Mouse (Mus musculus) midbrain, embryonic 16.5 days (tissue): ENCODE data around the gene Spi1. TPM values are rescaled to one million over a fixed set of nuclear protein-coding genes. Genes with fewer than 3 reads are reported as not detected.

Source experiments
- ATAC-seq: fragments of 200-750 bp; cut with Nextera tagmentation; 2 replicates; pipeline ENCODE4 v1.8.0; 2017; ENCODE audit warnings: moderate TSS enrichment
- H3K27ac ChIP-seq: fragments of 300-500 bp; sonication (generic); 2 replicates; pipeline ENCODE4 v1.5.1; 2014; ENCODE audit warnings: mild to moderate bottlenecking, low read length, mixed read lengths
- H3K27me3 ChIP-seq: fragments of 300-500 bp; sonication (generic); 2 replicates; pipeline ENCODE4 v1.6.1; 2014; ENCODE audit warnings: low read depth, low read length, mixed read lengths; ENCODE audit not compliant: control insufficient read depth, insufficient read depth
- H3K36me3 ChIP-seq: fragments of 300-500 bp; sonication (generic); 2 replicates; pipeline ENCODE4 v1.6.1; 2014; ENCODE audit warnings: mild to moderate bottlenecking, low read length, moderate library complexity, mixed read lengths; ENCODE audit not compliant: control insufficient read depth, insufficient read depth
- H3K4me1 ChIP-seq: fragments of 300-500 bp; sonication (generic); 2 replicates; pipeline ENCODE4 v1.6.1; 2014; ENCODE audit warnings: mild to moderate bottlenecking, low read length, mixed read lengths; ENCODE audit not compliant: control insufficient read depth, insufficient read depth
- H3K4me2 ChIP-seq: fragments of 300-500 bp; sonication (generic); 2 replicates; pipeline ENCODE4 v1.6.1; 2014; ENCODE audit warnings: mild to moderate bottlenecking, low read length, mixed read lengths
- H3K4me3 ChIP-seq: fragments of 300-500 bp; sonication (generic); 2 replicates; pipeline ENCODE4 v1.5.1; 2014; ENCODE audit warnings: low read depth, mild to moderate bottlenecking, low read length, moderate library complexity, mixed read lengths
- H3K9ac ChIP-seq: fragments of 300-500 bp; sonication (generic); 2 replicates; pipeline ENCODE4 v1.6.1; 2014; ENCODE audit warnings: low read depth, low read length, mixed read lengths
- H3K9me3 ChIP-seq: fragments of 300-500 bp; sonication (generic); replicated peaks from 2 replicates; pipeline ENCODE4 v1.6.1; 2014; ENCODE audit warnings: mild to moderate bottlenecking, low read length, mixed read lengths; ENCODE audit not compliant: control insufficient read depth, poor library complexity, severe bottlenecking
- WGBS: fragments of 180-500 bp; shearing (Covaris S2); extraction: QIAGEN DNeasy Blood & Tissue Kit; methylation state at CpG from one replicate; pipeline ENCODE4 v1.1.7; 2014; 5-methylcytosine and 5-hydroxymethylcytosine counted together
- polyA plus RNA-seq: library from polyadenylated mRNA; unstranded; fragments of >200 nt; fragmentation: Nextera tagmentation; extraction: Ambion mirVana; gene quantifications from 2 replicates; pipeline ENCODE4 v1.2.1, GENCODE M21; 2015

The Spi1 gene
- polyA plus RNA-seq, 1 experiment from 2014 or later = 2.8 TPM

DNA sequence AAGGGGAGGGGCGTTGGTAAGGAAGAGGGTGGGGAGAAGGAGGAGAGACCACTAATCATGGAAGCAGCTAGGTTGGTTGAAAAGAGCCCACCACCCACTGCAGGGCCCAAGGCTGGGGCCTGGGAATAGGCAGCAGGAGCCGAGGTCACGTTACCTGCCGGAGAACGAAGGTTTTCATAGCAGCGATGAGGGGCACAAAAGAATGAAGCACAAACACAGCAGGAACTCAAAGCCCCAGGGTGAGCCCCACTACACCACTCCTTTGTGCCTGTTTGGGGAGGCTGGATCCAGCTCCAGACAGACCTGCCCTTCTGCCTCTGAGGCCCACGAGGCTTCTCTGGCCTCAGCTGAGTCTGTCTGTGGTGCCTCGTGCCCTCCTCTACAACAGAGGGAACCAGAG lies 57.6 kb downstream of the Spi1 start:
- Histone ChIP-seq H3K4me2 (no peak overlapping the region), H3K9ac (no peak overlapping the region), H3K27me3 (no peaks in the 10 kb centered on the region), H3K9me3 (no peaks in the 10 kb centered on the region), H3K27ac (no peak overlapping the region), H3K4me1 (no peaks in the 10 kb centered on the region), H3K36me3 (peaks cover 27% of the 10 kb centered on the region), H3K4me3 (no peak overlapping the region)
- 70% methylated on average over 8 of the region's 8 CpGs for WGBS
- ATAC-seq = no peak

DNA sequence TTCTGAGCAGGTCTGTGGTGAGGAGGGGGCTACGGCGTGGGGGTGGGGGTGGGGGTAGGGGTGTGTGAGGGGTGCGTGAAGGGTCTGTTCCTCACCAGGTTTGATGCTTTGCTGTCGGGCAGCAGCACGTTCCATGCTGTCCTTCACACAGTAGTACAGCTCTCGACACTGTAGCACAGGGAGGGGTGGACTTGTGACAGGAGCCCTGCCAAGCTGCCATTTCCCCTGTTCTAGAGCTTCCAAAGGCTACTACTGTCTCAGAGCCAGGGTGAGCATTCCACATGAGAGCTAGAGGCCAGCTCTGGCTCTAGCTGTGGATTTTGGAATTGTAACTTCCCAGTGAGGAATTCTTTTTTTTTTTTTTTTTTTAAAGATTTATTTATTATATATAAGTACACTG lies 60.7 kb downstream of the Spi1 start:
- WGBS = 93% methylated on average over 6 of the region's 6 CpGs
- H3K27ac ChIP-seq = no peak overlapping the region
- no peaks in the 10 kb centered on the region for H3K9me3 ChIP-seq
- H3K36me3 ChIP-seq = peaks cover 39% of the 10 kb centered on the region
- H3K27me3 ChIP-seq = no peaks in the 10 kb centered on the region
- no peak overlapping the region for H3K4me2 ChIP-seq
- no peaks in the 10 kb centered on the region for H3K4me1 ChIP-seq
- no peak overlapping the region for H3K4me3 ChIP-seq
- ATAC-seq = no peak
- H3K9ac ChIP-seq = no peak overlapping the region

DNA sequence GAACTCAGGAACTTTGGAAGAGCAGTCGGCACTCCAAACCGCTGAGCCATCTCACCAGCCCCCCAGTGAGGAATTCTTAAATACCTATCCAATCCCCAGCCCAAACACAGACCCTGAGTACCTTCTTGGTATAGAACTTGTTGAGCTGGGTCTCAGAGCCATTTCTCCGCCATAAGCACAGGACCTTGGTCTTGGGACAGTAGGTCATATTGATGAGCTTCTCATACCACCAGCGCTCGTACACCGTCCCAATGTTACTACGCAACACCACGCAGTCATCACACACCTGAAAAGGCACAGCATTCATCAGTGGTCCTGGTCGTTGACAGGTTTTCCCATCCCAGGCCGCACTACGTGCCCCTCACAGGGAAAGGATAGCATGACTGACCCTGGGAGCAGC lies 61.2 kb downstream of the Spi1 start:
- Histone ChIP-seq H3K4me3 (no peak overlapping the region), H3K9me3 (no peaks in the 10 kb centered on the region), H3K9ac (no peak overlapping the region), H3K36me3 (peaks cover 40% of the 10 kb centered on the region), H3K4me1 (no peaks in the 10 kb centered on the region), H3K4me2 (no peak overlapping the region), H3K27me3 (no peaks in the 10 kb centered on the region), H3K27ac (no peak overlapping the region)
- WGBS = 97% methylated on average over 11 of the region's 11 CpGs
- no peak for ATAC-seq

DNA sequence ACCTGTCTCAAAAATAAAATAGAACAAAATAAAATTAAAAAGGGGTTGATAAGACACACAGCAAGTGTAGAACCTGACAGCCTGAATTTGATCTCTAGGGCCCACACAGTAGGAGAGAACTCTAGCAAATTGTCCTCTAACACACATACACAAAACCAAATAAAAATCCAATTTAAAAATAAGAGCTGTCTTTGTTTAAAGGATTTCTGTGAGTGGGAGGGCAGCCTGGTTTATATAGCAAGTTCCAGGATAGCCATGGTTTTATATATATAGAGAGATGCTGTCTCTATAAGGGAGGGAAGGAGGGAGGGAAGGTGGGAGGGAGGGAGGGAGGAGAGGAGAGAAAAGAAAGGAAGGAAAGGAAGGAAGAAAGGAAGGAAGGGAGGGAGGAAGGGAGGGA lies 65.9 kb downstream of the Spi1 start:
- Histone ChIP-seq H3K4me2 (no peak overlapping the region), H3K9me3 (no peaks in the 10 kb centered on the region), H3K4me3 (no peak overlapping the region), H3K9ac (no peak overlapping the region), H3K36me3 (peaks cover 39% of the 10 kb centered on the region), H3K4me1 (no peaks in the 10 kb centered on the region), H3K27me3 (no peaks in the 10 kb centered on the region), H3K27ac (no peak overlapping the region)
- no peak for ATAC-seq

DNA sequence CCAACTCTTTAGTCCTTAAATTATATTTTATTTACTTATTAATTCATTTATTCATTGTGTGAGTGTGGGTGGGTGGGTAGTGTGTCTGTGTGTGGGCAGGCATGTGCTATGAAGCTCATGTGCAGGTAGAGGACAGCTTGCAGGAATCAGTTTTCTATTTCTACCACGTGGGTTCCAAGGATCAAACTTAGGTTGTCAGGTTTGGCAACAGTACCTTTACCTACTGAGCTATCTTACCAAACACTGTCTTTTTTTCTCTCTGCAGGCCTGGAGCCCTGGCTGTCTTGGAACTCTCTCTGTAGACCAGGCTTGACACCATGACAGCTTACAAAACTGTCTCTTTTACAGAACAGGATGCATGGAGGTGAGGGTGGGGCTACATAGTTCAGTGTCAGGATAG lies 69.1 kb downstream of the Spi1 start:
- peaks cover 49% of the 10 kb centered on the region for H3K36me3 ChIP-seq
- ATAC-seq = no peak
- H3K27ac ChIP-seq = no peak overlapping the region
- H3K4me2 ChIP-seq = no peak overlapping the region
- no peak overlapping the region for H3K4me3 ChIP-seq
- H3K9me3 ChIP-seq = no peaks in the 10 kb centered on the region
- H3K4me1 ChIP-seq = no peaks in the 10 kb centered on the region
- no peaks in the 10 kb centered on the region for H3K27me3 ChIP-seq
- H3K9ac ChIP-seq = no peak overlapping the region
- 74% methylated on average over 1 of the region's 1 CpGs for WGBS

DNA sequence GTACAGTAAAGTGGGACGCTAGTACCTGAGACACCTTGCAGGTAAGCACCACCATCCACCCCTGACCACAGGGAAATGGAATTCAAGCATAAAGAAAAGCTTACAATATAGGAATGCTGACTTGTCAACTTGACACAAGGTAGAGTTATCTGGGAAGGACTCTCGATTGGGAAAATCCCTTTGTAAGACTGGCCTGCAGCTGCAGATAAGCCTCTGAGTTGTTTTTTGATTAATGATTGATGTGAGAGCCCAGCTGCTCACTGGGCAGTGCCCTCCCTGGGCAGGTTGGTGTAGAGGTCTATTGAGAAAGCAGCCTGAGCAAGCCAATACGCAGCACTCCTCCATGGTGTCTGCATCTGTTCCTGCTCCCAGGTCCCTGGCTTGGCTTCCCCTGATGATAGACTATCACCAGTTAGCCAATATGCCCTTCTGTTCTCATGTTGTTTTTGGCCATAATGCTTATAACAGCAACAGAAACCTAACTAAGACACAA lies 70.7 kb downstream of the Spi1 start:
- no peaks in the 10 kb centered on the region for H3K9me3 ChIP-seq
- no peak overlapping the region for H3K4me2 ChIP-seq
- H3K27ac ChIP-seq = no peak overlapping the region
- peaks cover 55% of the 10 kb centered on the region for H3K36me3 ChIP-seq
- H3K4me1 ChIP-seq = no peaks in the 10 kb centered on the region
- 94% methylated on average over 3 of the region's 3 CpGs for WGBS
- no peak for ATAC-seq
- no peaks in the 10 kb centered on the region for H3K27me3 ChIP-seq
- H3K4me3 ChIP-seq = no peak overlapping the region
- no peak overlapping the region for H3K9ac ChIP-seq

DNA sequence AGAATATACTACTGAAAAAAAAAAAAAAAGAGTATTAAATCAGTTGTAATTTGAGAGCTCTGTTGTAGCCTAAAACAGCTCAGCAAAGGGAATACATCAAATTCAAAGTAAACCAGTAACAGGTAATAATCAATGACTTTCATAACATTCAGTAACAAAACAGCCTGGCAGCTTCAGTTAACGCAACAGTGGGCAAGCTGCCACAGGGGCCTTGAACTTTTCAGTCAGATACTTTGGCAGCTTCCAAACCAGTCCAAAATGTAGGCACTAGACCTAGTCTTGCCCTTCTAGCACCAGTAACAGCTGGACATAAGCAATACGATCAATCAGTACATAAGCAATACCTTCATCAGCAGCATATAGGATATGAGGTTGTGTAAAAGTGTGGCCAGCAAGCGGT lies 71.9 kb downstream of the Spi1 start:
- no peaks in the 10 kb centered on the region for H3K9me3 ChIP-seq
- ATAC-seq = no peak
- H3K4me1 ChIP-seq = no peaks in the 10 kb centered on the region
- no peak overlapping the region for H3K9ac ChIP-seq
- no peaks in the 10 kb centered on the region for H3K27me3 ChIP-seq
- peaks cover 59% of the 10 kb centered on the region for H3K36me3 ChIP-seq
- H3K4me3 ChIP-seq = no peak overlapping the region
- no peak overlapping the region for H3K4me2 ChIP-seq
- WGBS = 97% methylated on average over 3 of the region's 3 CpGs
- H3K27ac ChIP-seq = no peak overlapping the region

DNA sequence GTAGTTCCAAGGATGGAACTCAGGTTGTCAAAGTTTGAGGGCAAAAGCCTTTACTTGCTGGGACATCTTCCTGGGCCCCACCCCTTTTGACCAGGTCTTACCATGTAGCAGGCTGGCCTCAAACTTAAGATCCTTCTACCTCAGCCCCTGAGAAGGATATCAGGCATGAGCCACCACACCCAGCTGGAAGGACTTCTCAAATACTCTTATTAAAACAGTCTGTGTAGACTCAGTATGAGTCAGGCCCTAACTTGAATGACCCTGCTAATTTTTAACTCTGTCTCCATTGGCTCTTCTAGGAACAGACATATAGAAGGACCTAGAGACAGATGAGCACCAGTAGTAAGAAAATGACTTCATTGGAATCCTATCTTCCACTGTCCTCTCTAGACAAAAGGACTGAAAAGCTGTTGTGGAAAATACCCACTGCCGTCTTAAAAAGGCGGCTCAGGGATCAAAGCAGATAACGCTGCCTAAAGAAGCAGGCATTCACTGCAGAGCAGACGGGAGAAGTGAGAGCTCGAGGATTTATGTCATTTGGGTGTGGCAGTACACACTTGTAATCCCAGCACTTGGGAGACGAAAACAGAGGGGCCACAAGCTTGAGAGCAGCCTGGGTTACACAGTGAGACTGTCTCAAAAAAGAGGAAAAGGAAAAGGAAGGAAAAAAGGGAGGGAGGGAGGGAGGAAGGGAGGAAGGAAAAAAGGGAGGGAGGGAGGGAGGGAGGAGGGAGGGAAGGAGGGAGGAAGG lies 75.0 kb downstream of the Spi1 start:
- Histone ChIP-seq H3K4me3 (no peak overlapping the region), H3K36me3 (peaks cover 67% of the 10 kb centered on the region), H3K4me2 (no peak overlapping the region), H3K4me1 (no peaks in the 10 kb centered on the region), H3K27me3 (no peaks in the 10 kb centered on the region), H3K27ac (no peak overlapping the region), H3K9me3 (no peaks in the 10 kb centered on the region), H3K9ac (no peak overlapping the region)
- 13% methylated on average over 6 of the region's 6 CpGs for WGBS
- ATAC-seq = no peak

DNA sequence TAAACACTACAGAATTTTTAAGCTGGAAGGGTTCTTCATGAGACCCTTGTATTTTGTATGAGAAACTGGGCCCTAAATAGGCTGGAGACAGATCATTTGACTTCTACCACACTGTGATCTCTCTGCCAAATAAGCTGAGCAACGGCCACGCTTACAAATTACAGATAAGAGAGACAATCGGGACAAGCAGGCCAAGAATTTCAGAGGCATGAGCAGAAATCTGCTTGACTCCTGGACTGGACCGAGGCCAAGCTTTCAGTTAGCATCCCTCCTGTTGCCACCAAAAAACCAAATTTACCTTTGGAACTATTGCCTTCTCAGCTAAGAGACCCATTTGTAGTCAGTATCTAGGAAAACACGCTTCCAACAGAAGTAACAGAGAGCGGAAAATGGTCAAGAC lies 78.4 kb downstream of the Spi1 start:
- 94% methylated on average over 6 of the region's 6 CpGs for WGBS
- Histone ChIP-seq H3K4me1 (no peaks in the 10 kb centered on the region), H3K4me3 (no peak overlapping the region), H3K9ac (no peak overlapping the region), H3K36me3 (peaks cover 60% of the 10 kb centered on the region), H3K27ac (no peak overlapping the region), H3K27me3 (no peaks in the 10 kb centered on the region), H3K4me2 (no peak overlapping the region), H3K9me3 (no peaks in the 10 kb centered on the region)
- no peak for ATAC-seq
